Mouse (Mus musculus): ENCODE measurements around the gene Tmem165. TPM values are rescaled to one million over a fixed set of nuclear protein-coding genes. Genes with fewer than 3 reads are reported as not detected.

The Tmem165 gene
- polyA plus RNA-seq, 1 experiment from 2014 or later, result 35.6 TPM

DNA sequence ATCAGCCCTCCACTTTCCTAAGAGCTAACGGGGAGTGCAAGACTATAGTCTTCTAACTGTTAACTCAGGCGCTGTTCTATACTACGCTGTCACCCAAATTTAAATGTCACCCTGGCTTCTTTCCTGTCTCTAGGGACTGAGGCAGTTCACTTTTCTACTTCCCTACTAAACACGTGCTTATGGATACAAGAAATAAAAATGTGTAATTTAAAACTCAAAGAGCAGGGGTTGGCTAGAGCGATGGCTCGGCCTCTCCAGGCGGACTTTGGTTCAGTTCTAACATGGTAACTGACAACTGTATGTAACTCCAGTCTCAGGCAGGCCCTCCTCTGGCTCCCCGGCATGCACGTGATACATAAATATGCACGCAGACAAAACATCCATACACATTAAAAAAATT lies 60.8 kb downstream of the Tmem165 start:
- Histone ChIP-seq H3K4me2 (ENCODE audit: low read length) (no peak overlapping the region), H3K9me3 (replicated peaks; ENCODE audit: control insufficient read depth, low read length, poor library complexity, severe bottlenecking) (no peaks in the 10 kb centered on the region), H3K4me1 (ENCODE audit: control insufficient read depth, insufficient read depth, low read length) (no peaks in the 10 kb centered on the region), H3K27me3 (ENCODE audit: control insufficient read depth, insufficient read depth, low read depth, low read length) (no peaks in the 10 kb centered on the region), H3K9ac (ENCODE audit: low read depth, low read length) (no peak overlapping the region), H3K4me3 (ENCODE audit: low read depth, low read length) (no peak overlapping the region), H3K27ac (ENCODE audit: low read length) (no peak overlapping the region), H3K36me3 (ENCODE audit: control insufficient read depth, insufficient read depth, low read length) (peaks cover 10% of the 10 kb centered on the region)
- no peak for ATAC-seq
- whole genome bisulfite sequencing, result 97% methylated on average over 10 of the region's 10 CpGs

DNA sequence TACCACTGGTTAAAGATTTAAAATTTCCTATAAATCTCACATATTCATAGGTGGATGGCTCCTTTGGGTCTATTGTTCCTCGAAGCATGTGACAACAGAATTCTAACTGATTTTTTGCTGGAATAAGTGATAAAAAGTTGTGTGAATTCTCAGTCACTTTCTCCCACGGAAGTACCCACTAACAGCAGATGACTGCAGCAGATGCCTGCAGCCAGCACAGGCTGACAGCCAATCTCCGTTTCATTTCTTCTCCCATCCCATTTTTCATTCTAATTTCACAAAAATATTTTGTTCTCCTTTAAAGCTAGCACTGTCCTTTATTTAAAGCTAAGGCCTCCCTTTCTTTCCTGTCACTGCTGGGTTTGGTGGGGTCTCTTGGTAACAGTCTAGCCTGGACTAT lies 61.7 kb downstream of the Tmem165 start:
- H3K4me2 ChIP-seq (ENCODE audit: low read length), result no peak overlapping the region
- H3K27ac ChIP-seq (ENCODE audit: low read length), result no peak overlapping the region
- H3K36me3 ChIP-seq (ENCODE audit: control insufficient read depth, insufficient read depth, low read length), result peaks cover 7% of the 10 kb centered on the region
- no peak overlapping the region for H3K9ac ChIP-seq (ENCODE audit: low read depth, low read length)
- no peak overlapping the region for H3K4me3 ChIP-seq (ENCODE audit: low read depth, low read length)
- 94% methylated on average over 3 of the region's 3 CpGs for WGBS
- H3K9me3 ChIP-seq (replicated peaks; ENCODE audit: control insufficient read depth, low read length, poor library complexity, severe bottlenecking), result no peaks in the 10 kb centered on the region
- H3K4me1 ChIP-seq (ENCODE audit: control insufficient read depth, insufficient read depth, low read length), result no peaks in the 10 kb centered on the region
- no peaks in the 10 kb centered on the region for H3K27me3 ChIP-seq (ENCODE audit: control insufficient read depth, insufficient read depth, low read depth, low read length)
- no peak for ATAC-seq

DNA sequence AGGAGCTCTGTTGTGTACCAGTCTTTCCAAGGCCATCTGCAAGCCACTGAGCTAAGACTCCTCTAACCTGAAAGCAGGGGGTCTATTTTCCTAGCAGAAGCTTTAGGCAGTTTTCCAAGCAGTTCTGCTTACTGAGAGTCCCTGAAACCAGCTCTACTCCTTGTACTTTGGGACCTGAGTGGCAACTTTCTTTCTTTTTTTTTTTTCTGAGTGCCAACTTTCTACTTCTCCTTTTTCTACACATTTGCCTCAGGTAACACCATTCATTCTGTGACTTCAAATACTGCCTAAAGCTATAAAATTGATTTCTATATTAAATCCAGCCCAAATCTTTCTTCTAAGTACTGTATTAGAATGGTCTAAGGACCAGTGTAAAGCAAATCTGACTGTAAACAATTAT lies 62.9 kb downstream of the Tmem165 start:
- Histone ChIP-seq H3K27me3 (ENCODE audit: control insufficient read depth, insufficient read depth, low read depth, low read length) (no peaks in the 10 kb centered on the region), H3K27ac (ENCODE audit: low read length) (no peak overlapping the region), H3K9me3 (replicated peaks; ENCODE audit: control insufficient read depth, low read length, poor library complexity, severe bottlenecking) (no peaks in the 10 kb centered on the region), H3K9ac (ENCODE audit: low read depth, low read length) (no peak overlapping the region), H3K4me1 (ENCODE audit: control insufficient read depth, insufficient read depth, low read length) (no peaks in the 10 kb centered on the region), H3K4me3 (ENCODE audit: low read depth, low read length) (no peak overlapping the region), H3K36me3 (ENCODE audit: control insufficient read depth, insufficient read depth, low read length) (peaks cover 7% of the 10 kb centered on the region), H3K4me2 (ENCODE audit: low read length) (no peak overlapping the region)
- ATAC-seq, result no peak

DNA sequence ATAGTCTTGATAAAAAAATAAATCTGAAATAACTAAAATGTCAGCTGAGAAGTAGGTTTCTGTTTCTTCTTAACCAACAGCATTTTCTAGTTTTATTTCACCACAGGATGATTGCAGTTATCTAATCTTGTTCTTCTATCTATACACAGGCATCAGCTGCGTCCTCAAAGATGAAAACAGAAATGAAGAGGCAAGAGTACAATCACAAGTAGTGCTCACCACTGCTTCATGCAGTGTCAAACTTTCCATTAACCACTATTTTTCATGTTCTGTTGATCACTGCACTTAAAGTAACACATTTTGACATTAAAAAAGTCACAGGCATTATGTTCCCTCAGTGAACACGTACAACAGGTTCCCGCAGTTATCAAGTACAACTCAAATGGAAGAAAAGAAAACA lies 67.3 kb downstream of the Tmem165 start:
- ATAC-seq, result no peak
- Histone ChIP-seq H3K4me1 (ENCODE audit: control insufficient read depth, insufficient read depth, low read length) (no peaks in the 10 kb centered on the region), H3K9me3 (replicated peaks; ENCODE audit: control insufficient read depth, low read length, poor library complexity, severe bottlenecking) (no peaks in the 10 kb centered on the region), H3K27me3 (ENCODE audit: control insufficient read depth, insufficient read depth, low read depth, low read length) (no peaks in the 10 kb centered on the region), H3K4me2 (ENCODE audit: low read length) (no peak overlapping the region), H3K27ac (ENCODE audit: low read length) (no peak overlapping the region), H3K9ac (ENCODE audit: low read depth, low read length) (no peak overlapping the region), H3K4me3 (ENCODE audit: low read depth, low read length) (no peak overlapping the region), H3K36me3 (ENCODE audit: control insufficient read depth, insufficient read depth, low read length) (no peaks in the 10 kb centered on the region)
- 93% methylated on average over 3 of the region's 3 CpGs for WGBS

Other genes starting within 250 kb of the Tmem165 start
- 22.7 and 26.4 TPM in 2 replicates for gene Kdr, start 205.4 kb upstream of the Tmem165 start, polyA plus RNA-seq (2015; fragmentation: Nextera tagmentation; extraction: Ambion mirVana)
- gene Srd5a3, start 43.6 kb upstream of the Tmem165 start, polyA plus RNA-seq (2015; fragmentation: Nextera tagmentation; extraction: Ambion mirVana), result 17.3 and 17.5 TPM in 2 replicates
- 13.4 and 15.1 TPM in 2 replicates for gene Clock, start 120.9 kb downstream of the Tmem165 start, polyA plus RNA-seq (2015; fragmentation: Nextera tagmentation; extraction: Ambion mirVana)
- gene Pdcl2, start 147.3 kb downstream of the Tmem165 start, polyA plus RNA-seq (2015; fragmentation: Nextera tagmentation; extraction: Ambion mirVana), result not detected in 2 replicates
- gene Nmu, start 179.9 kb downstream of the Tmem165 start, polyA plus RNA-seq (2015; fragmentation: Nextera tagmentation; extraction: Ambion mirVana), result 0.35 TPM in 1 of 2 replicates, not detected in the other